Mouse (Mus musculus): ENCODE data around the gene Sephs1.

DNA sequence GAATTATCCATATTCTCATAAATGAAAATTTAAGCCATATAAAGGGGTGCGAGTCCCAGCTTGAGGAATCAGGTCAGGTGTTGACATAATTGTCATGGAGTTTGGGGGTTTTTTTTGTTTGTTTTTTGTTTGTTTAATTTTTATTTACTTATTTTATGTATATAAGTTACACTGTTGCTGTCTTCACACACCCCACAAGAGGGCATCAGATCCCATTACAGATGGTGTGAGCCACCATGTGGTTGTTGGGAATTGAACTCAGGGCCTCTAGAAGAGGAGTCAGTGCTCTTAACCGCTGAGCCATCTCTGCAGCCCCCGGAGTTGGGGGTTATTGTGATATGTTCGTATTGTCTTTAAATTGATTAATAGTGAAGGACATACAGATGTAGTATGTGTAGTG, 15.6 kb downstream of the Sephs1 start:
- no peak for TF ChIP-seq CTCF (IDR thresholded peaks at IDR 0.05; ENCODE audit: borderline replicate concordance, insufficient read depth, low read length)
- no peak for TF ChIP-seq POLR2A (IDR thresholded peaks at IDR 0.05; ENCODE audit: low read depth, low read length)

All from embryonic fibroblast, embryonic 13.5 days (primary cell).